In genomic region chr6:116004716-116005115, GRCm38 (mm10) we compare ENCODE assay signal across 14 mouse cellular contexts. TPM values are rescaled to one million over a fixed set of nuclear protein-coding genes. Genes with fewer than 3 reads are reported as not detected.
A peak's percentile ranks its signal among the peaks of the same experiment; 100 is the strongest.
DNase-seq lines count a peak whose midpoint lies in the region; ATAC-seq lines count a peak whose summit lies in the region.
"Had no signal": no experiment of that assay in that cellular context is flagged by ENCODE, and none has a peak within 500 bp of the region (broad histone marks: within the 10 kb centered on the region; RNA-seq: fewer than 3 reads in every experiment).

No protein-coding gene starts in this region.

- peaks cover 53% of the 10 kb centered on the region for H3K4me1 ChIP-seq in lung, embryonic 15.5 days
- peaks cover 20% of the 10 kb centered on the region for H3K4me1 ChIP-seq in heart, embryonic 16.5 days (ENCODE audit: control insufficient read depth, insufficient read depth, low read length)
- peaks cover 76% of the 10 kb centered on the region for H3K4me1 ChIP-seq in megakaryocyte, embryonic 14.5 days
- H3K4me1 ChIP-seq: forebrain, embryonic 12.5 days had no signal

- intact Hi-C loops in gastrocnemius, postnatal 36 days (cut with DNase I) = loop anchor here (5.0 kb wide), 1 partner anchor 157 kb away; no protein-coding TSS in a partner anchor
- intact Hi-C loops in left cerebral cortex, postnatal 14 days (cut with DNase I) = no loop called here

- peak overlapping the region; percentile 80 for H3K27ac ChIP-seq in lung, embryonic 15.5 days
- peak overlapping the region; percentile 89 for H3K27ac ChIP-seq in heart, embryonic 16.5 days (ENCODE audit: low read length)
- H3K27ac ChIP-seq: forebrain, embryonic 12.5 days; midbrain, embryonic 13.5 days had no signal

- H3K27me3 ChIP-seq in lung, embryonic 15.5 days = no peaks in the 10 kb centered on the region
- H3K27me3 ChIP-seq in heart, embryonic 16.5 days (ENCODE audit: control insufficient read depth, insufficient read depth, low read length) = peaks cover 2% of the 10 kb centered on the region; the same call in 1 of the 2 replicates
- H3K27me3 ChIP-seq in megakaryocyte, embryonic 14.5 days (replicated peaks) = peaks cover 6% of the 10 kb centered on the region

- no peaks in the 10 kb centered on the region for H3K9me3 ChIP-seq in lung, embryonic 15.5 days
- no peaks in the 10 kb centered on the region for H3K9me3 ChIP-seq in heart, embryonic 16.5 days (replicated peaks; ENCODE audit: control insufficient read depth, low read length)
- H3K9me3 ChIP-seq in megakaryocyte, embryonic 14.5 days = no peaks in the 10 kb centered on the region
- H3K9me3 ChIP-seq: forebrain, embryonic 12.5 days; midbrain, embryonic 13.5 days had no signal

- no peak overlapping the region for H3K9ac ChIP-seq in lung, embryonic 15.5 days
- H3K9ac ChIP-seq in heart, embryonic 16.5 days (ENCODE audit: low read length) = peak overlapping the region; percentile 56
- H3K9ac ChIP-seq: forebrain, embryonic 12.5 days; midbrain, embryonic 13.5 days had no signal

- H3K4me2 ChIP-seq in lung, embryonic 15.5 days = no peak overlapping the region
- H3K4me2 ChIP-seq in heart, embryonic 16.5 days (ENCODE audit: low read depth, low read length) = no peak overlapping the region
- H3K4me2 ChIP-seq: forebrain, embryonic 12.5 days; midbrain, embryonic 13.5 days had no signal

- peak; percentile 17 for DNase-seq in gastrocnemius, postnatal 10 days
- no peak for DNase-seq in gastrocnemius, postnatal 36 days
- DNase-seq in lung, postnatal 10 days = no peak
- no peak for DNase-seq in left cerebral cortex, postnatal 14 days (ENCODE audit: low spot score in 2 of 2)
- no peak for DNase-seq in layer of hippocampus, postnatal 14 days (ENCODE audit: low spot score in 2 of 2)
- DNase-seq: cerebellum, postnatal 36 days had no signal

- ATAC-seq in lung, embryonic 15.5 days (ENCODE audit: borderline replicate concordance, extremely low read depth, low FRiP score, low TSS enrichment) = no peak
- no peak for ATAC-seq in heart, embryonic 16.5 days (replicated peaks; ENCODE audit: extremely low read depth, insufficient read depth, low FRiP score)
- ATAC-seq: midbrain, embryonic 13.5 days had no signal

- no peaks in the 10 kb centered on the region for H3K36me3 ChIP-seq in lung, embryonic 15.5 days
- H3K36me3 ChIP-seq in heart, embryonic 16.5 days (ENCODE audit: control insufficient read depth, insufficient read depth) = no peaks in the 10 kb centered on the region
- no peaks in the 10 kb centered on the region for H3K36me3 ChIP-seq in megakaryocyte, embryonic 14.5 days (replicated peaks; ENCODE audit: low read length)
- H3K36me3 ChIP-seq: forebrain, embryonic 12.5 days; midbrain, embryonic 13.5 days had no signal

- WGBS in lung, embryonic 15.5 days = 79% methylated on average over 6 of the region's 6 CpGs
- 81% methylated on average over 6 of the region's 6 CpGs for WGBS in heart, embryonic 16.5 days

- no peak overlapping the region for H3K4me3 ChIP-seq in lung, embryonic 15.5 days
- H3K4me3 ChIP-seq in heart, embryonic 16.5 days (ENCODE audit: low read length) = no peak overlapping the region
- H3K4me3 ChIP-seq in megakaryocyte, embryonic 14.5 days (replicated peaks) = peak overlapping the region; percentile 11
- H3K4me3 ChIP-seq: forebrain, embryonic 12.5 days; midbrain, embryonic 13.5 days had no signal

RNA-seq across cellular contexts. Expression of gene Plxnd1, which starts 9.9 kb away (rescaled TPM):
- 100 to 1,000 TPM in 1 of 2 experiments, 10 to 100 TPM in 1; 90.1 to 127 TPM for total RNA-seq in gastrocnemius, postnatal 10 days (2021)
- total RNA-seq in gastrocnemius, postnatal 36 days (2021) = 10 to 100 TPM; 19.0 to 21.8 TPM
- polyA plus RNA-seq in lung, embryonic 15.5 days (2015; fragmentation: Nextera tagmentation; extraction: Ambion mirVana) = 49.2 and 53.5 TPM in 2 replicates
- 46.0 and 49.6 TPM in 2 replicates for polyA plus RNA-seq in heart, embryonic 16.5 days (2015; fragmentation: Nextera tagmentation; extraction: Ambion mirVana)
- 3.8 and 14.9 TPM in 2 replicates for polyA plus RNA-seq in megakaryocyte, embryonic 14.5 days (2012; ENCODE audit: insufficient read depth, low replicate concordance)
- 100 to 1,000 TPM; 156 to 174 TPM for total RNA-seq in left cerebral cortex, postnatal 14 days (2021)
- 10 to 100 TPM; 40.9 to 47.9 TPM for total RNA-seq in layer of hippocampus, postnatal 14 days (2021)

RNA-seq across cellular contexts. Expression of gene H1foo, which starts 60.0 kb away (rescaled TPM):
- total RNA-seq in gastrocnemius, postnatal 10 days (2021) = not detected
- not detected for total RNA-seq in gastrocnemius, postnatal 36 days (2021)
- polyA plus RNA-seq in lung, embryonic 15.5 days (2015; fragmentation: Nextera tagmentation; extraction: Ambion mirVana) = not detected in 2 replicates
- not detected in 2 replicates for polyA plus RNA-seq in heart, embryonic 16.5 days (2015; fragmentation: Nextera tagmentation; extraction: Ambion mirVana)
- not detected in 2 replicates for polyA plus RNA-seq in megakaryocyte, embryonic 14.5 days (2012; ENCODE audit: insufficient read depth, low replicate concordance)
- not detected for total RNA-seq in left cerebral cortex, postnatal 14 days (2021)
- total RNA-seq in layer of hippocampus, postnatal 14 days (2021) = not detected
- total RNA-seq: adrenal gland, postnatal 14 days; heart, postnatal 14 days; layer of hippocampus, postnatal 25 days had no signal
- polyA plus RNA-seq: forebrain, embryonic 12.5 days; midbrain, embryonic 13.5 days had no signal
